Mouse (Mus musculus) liver (tissue): ENCODE measurements around the gene Gm3336.

Experiments
- DNase-seq: peaks from one replicate; pipeline ENCODE4 v3.0.0-alpha.2; 2020; ENCODE audit warnings: mixed read lengths

The Gm3336 gene

GRCm38 (mm10) chr8:70719796-70720270, 1.5 kb downstream of the Gm3336 start:
- DNase-seq: no peak

GRCm38 (mm10) chr8:70720739-70721138, 2.4 kb downstream of the Gm3336 start:
- DNase-seq: peak; percentile 75

- no peak for DNase-seq
These were observed 3.3 kb downstream of the Gm3336 start for GRCm38 (mm10) chr8:70721601-70722000.

- peak; percentile 60 for DNase-seq
These were observed 5.3 kb downstream of the Gm3336 start, which contains the start of gene Pde4c for GRCm38 (mm10) chr8:70723486-70724210. TSS of gene Pde4c (plus strand) at chr8:70723720.

- no peak for DNase-seq
These were observed 5.9 kb downstream of the Gm3336 start for GRCm38 (mm10) chr8:70724216-70724615.

GRCm38 (mm10) chr8:70725792-70726447, 7.6 kb downstream of the Gm3336 start:
- peak; percentile 40 for DNase-seq

- no peak for DNase-seq
These were observed 8.4 kb downstream of the Gm3336 start for GRCm38 (mm10) chr8:70726721-70727120.

GRCm38 (mm10) chr8:70729808-70730475, 11.6 kb downstream of the Gm3336 start:
- no peak for DNase-seq

- no peak for DNase-seq
These were observed 12.6 kb downstream of the Gm3336 start for GRCm38 (mm10) chr8:70730956-70731355.

- DNase-seq: no peak
These were observed 19.4 kb downstream of the Gm3336 start for GRCm38 (mm10) chr8:70737705-70738104.

- no peak for DNase-seq
These were observed 19.9 kb downstream of the Gm3336 start for GRCm38 (mm10) chr8:70738211-70738610.

GRCm38 (mm10) chr8:70741661-70742060, 23.3 kb downstream of the Gm3336 start:
- DNase-seq: no peak

GRCm38 (mm10) chr8:70742176-70742575, 23.8 kb downstream of the Gm3336 start:
- no peak for DNase-seq

GRCm38 (mm10) chr8:70742981-70743655, 24.8 kb downstream of the Gm3336 start:
- peak; percentile 3 for DNase-seq

GRCm38 (mm10) chr8:70743656-70744590, 25.6 kb downstream of the Gm3336 start:
- peak; percentile 25 for DNase-seq

- peak; percentile 3 for DNase-seq
These were observed 26.5 kb downstream of the Gm3336 start for GRCm38 (mm10) chr8:70744806-70745205.

- DNase-seq: peak; percentile 4
These were observed 27.4 kb downstream of the Gm3336 start for GRCm38 (mm10) chr8:70745691-70746220.

GRCm38 (mm10) chr8:70746676-70747075, 28.3 kb downstream of the Gm3336 start:
- DNase-seq: no peak

GRCm38 (mm10) chr8:70747211-70747890, 29.0 kb downstream of the Gm3336 start:
- DNase-seq: no peak

GRCm38 (mm10) chr8:70748246-70749096, 30.1 kb downstream of the Gm3336 start:
- peak; percentile 3 for DNase-seq
